Mouse (Mus musculus): ENCODE results near the gene Zp2. TPM values are rescaled to one million over a fixed set of nuclear protein-coding genes. Genes with fewer than 3 reads are reported as not detected.

Gene Zp2
- polyA plus RNA-seq, 1 experiment from 2014 or later, result not detected

GRCm38 (mm10) chr7:120080177-120080576, 64.9 kb downstream of the Zp2 start:
- H3K36me3 ChIP-seq (ENCODE audit: insufficient read depth, low read length), result no peaks in the 10 kb centered on the region
- WGBS, result 56% methylated on average over 3 of the region's 3 CpGs
- H3K9me3 ChIP-seq (ENCODE audit: low read length), result no peaks in the 10 kb centered on the region
- H3K4me2 ChIP-seq (replicated peaks; ENCODE audit: low read depth, low read length), result no peak overlapping the region
- ATAC-seq (ENCODE audit: low FRiP score, low TSS enrichment), result no peak
- H3K27ac ChIP-seq (ENCODE audit: low read length), result no peak overlapping the region
- H3K4me3 ChIP-seq (ENCODE audit: low read length), result no peak overlapping the region
- no peaks in the 10 kb centered on the region for H3K4me1 ChIP-seq (ENCODE audit: insufficient read depth, low read length)
- H3K9ac ChIP-seq (replicated peaks; ENCODE audit: low read length), result no peak overlapping the region
- no peaks in the 10 kb centered on the region for H3K27me3 ChIP-seq (ENCODE audit: insufficient read depth, low read length)

Other genes with a start within 250 kb of the Zp2 start
- 6.5 and 7.4 TPM in 2 replicates for gene Lyrm1, start 249.4 kb downstream of the Zp2 start, polyA plus RNA-seq (2015; fragmentation: Nextera tagmentation; extraction: Ambion mirVana)
- 10.9 and 11.3 TPM in 2 replicates for gene Dcun1d3, start 249.0 kb downstream of the Zp2 start, polyA plus RNA-seq (2015; fragmentation: Nextera tagmentation; extraction: Ambion mirVana)
- not detected in 2 replicates for gene Dnah3, start 50.0 kb downstream of the Zp2 start, polyA plus RNA-seq (2015; fragmentation: Nextera tagmentation; extraction: Ambion mirVana)
- gene Tmem159, start 42.9 kb downstream of the Zp2 start, polyA plus RNA-seq (2015; fragmentation: Nextera tagmentation; extraction: Ambion mirVana), result 34.3 and 40.4 TPM in 2 replicates
- gene Anks4b, start 28.6 kb upstream of the Zp2 start, polyA plus RNA-seq (2015; fragmentation: Nextera tagmentation; extraction: Ambion mirVana), result 3.5 TPM in 2 replicates
- 71.3 and 77.0 TPM in 2 replicates for gene Crym, start 56.8 kb upstream of the Zp2 start, polyA plus RNA-seq (2015; fragmentation: Nextera tagmentation; extraction: Ambion mirVana)
- not detected in 2 replicates for gene Abca14, start 58.7 kb upstream of the Zp2 start, polyA plus RNA-seq (2015; fragmentation: Nextera tagmentation; extraction: Ambion mirVana)
- not detected in 2 replicates for gene Abca15, start 183.4 kb upstream of the Zp2 start, polyA plus RNA-seq (2015; fragmentation: Nextera tagmentation; extraction: Ambion mirVana)